Mouse (Mus musculus) layer of hippocampus, postnatal 25 days (tissue): ENCODE data around the gene Krt82. TPM values are rescaled to one million over a fixed set of nuclear protein-coding genes. Genes with fewer than 3 reads are reported as not detected.
"Not testable (repeated sequence)": the region's sequence is repeated elsewhere in the genome, so short reads cannot be mapped to it uniquely, and the experiment has no call there.

ENCODE experiments used
- DNase-seq, 2 experiments: peaks; one replicate each; pipeline ENCODE4 v3.0.0; 2022; ENCODE audit warnings: mixed read lengths in 2 of 2, low spot score in 1 of 2; ENCODE audit errors: extremely low spot score in 1 of 2
- microRNA-seq, 2 experiments: library from miRNA; unstranded; fragments of <30 nt; microRNA quantifications; one replicate each; pipeline ENCODE4 v1.2.0; 2021
- total RNA-seq, 2 experiments: library from RNA; stranded (reverse); gene quantifications; 2 replicates each; pipeline ENCODE4 v1.2.3; 2021

The Krt82 gene
- total RNA-seq, 2 experiments from 2014 or later = not detected

- peak; percentile 56 to 91 for DNase-seq
Observed at GRCm38 (mm10) chr15:101519792-101520191, 30.7 kb downstream of the Krt82 start.

DNA sequence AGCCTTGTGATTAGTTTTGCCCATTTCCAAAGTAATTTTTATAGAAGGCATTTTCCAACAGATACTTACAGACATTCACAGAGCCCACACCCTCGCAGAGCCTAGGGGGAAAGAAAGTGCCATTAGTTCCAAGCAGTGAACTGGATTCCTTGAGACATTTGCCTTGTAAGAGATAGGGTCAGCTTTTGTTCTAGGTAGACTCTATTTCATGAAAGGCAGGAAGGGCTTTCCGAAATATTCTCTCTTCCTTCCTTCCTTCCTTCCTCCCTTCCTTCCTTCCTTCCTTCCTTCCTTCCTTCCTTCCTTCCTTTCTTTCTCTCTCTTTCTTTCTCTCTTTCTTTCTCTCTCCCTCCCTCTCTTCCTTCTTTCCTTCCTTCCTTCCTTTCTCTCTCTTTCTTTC, 33.3 kb downstream of the Krt82 start, which contains the start of gene Gm49425:
TSS of gene Gm49425 (minus strand) at position 101 of the 400 bp plus-strand sequence.
- not testable (repeated sequence) for DNase-seq

GRCm38 (mm10) chr15:101508247-101508646, 42.2 kb downstream of the Krt82 start:
- DNase-seq = no peak

DNA sequence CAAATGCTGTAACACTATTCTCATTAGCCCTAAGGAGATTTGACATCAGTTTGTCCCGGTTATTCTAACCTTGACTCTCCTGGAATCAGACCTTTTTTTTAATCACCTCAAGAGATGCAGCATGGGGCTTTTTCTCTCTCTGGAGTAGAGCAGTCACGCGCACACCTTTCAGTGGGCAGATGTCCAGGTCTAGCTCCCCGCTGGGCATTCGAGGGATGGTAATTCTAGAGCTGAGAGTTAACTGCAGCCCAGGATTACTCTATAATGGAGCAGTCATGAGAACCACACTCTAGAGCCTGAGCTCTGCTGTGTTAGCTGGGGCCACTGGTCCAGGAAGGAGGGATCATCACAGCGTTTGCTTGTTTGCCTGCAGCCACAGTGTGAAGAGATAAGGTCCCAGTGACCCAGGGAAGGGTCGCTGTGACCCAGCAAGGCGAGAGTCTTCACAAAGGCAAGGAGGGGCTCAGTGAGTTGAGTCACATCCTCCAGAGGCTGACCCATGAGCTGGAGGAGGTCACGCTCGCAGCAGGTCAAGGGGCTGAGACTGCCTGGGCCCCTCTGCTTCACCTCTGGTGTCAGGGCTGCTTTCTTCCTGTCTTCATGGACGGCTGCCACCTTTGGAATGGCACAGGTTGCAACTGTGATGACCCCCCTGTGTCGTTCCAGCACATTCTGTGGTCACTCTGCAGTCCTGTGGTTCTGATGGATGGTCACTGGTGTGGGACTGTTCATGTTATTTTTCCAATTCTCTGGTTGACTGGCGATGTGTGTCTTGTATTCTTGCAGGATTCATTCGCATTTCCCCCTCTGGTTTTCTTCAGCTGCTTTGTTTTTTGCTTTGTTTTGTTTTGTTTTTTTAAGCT, 43.3 kb downstream of the Krt82 start:
- no peak for DNase-seq

DNA sequence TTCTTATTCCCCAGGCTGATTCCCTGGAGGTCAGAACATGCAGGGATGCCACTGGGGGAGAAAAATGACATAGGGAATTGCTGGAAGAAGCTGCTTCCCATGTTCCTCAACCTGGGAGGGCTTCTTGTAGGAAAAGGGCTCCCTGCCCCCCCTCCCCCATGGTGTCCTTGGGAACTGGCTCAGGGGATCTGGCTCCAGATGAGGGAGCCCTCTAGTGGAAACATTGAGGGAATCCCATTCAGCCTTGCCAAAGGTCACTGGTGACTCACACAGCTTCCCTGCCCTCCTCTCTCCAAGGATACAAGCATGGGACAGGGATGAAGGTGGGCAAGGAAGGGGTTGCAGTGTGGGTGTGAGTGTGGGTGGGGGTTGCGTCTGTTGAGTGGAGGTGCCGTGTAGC, 53.3 kb downstream of the Krt82 start:
- no peak for DNase-seq

DNA sequence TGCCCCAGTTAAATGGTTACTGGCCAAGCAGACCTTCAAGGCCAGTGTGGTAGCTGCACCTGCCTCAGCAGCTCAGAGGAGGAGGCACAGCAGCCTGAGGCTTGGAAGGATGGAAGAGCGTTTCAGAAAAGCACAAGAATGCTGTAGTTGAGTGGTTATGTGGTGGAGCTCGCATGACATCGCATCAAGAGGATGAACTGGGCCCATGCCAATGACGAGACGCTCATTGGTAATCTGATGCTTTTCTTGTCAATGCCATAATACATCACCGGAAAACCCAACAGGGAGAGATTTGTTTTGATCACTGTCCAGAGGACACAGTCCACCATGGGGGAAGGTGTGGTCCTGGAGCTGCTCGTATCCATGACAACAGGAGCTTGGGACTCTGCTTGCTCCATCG, 55.2 kb downstream of the Krt82 start:
- no peak for DNase-seq

DNA sequence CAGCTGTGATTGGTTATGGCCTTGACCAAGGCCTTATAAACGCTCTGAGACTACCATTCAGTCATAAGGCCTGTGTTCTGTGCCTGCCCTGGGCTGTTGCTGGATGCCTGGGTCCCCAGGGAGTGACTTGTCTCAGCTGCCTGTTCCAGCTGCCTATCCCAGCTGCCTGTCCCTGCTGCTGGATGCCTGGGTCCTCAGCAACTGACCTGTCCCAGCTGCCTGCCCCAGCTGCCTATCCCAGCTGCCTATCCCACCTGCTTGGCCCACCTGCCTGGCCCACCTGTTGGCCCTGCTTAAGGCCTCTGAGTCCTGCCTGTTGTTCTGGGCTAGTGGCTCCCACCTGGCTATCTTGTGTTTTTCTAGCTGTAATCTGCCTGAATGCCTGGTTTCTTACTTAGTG, 56.3 kb downstream of the Krt82 start:
- no peak for DNase-seq

- no peak for DNase-seq
Observed at GRCm38 (mm10) chr15:101493713-101494112, 56.8 kb downstream of the Krt82 start.

DNA sequence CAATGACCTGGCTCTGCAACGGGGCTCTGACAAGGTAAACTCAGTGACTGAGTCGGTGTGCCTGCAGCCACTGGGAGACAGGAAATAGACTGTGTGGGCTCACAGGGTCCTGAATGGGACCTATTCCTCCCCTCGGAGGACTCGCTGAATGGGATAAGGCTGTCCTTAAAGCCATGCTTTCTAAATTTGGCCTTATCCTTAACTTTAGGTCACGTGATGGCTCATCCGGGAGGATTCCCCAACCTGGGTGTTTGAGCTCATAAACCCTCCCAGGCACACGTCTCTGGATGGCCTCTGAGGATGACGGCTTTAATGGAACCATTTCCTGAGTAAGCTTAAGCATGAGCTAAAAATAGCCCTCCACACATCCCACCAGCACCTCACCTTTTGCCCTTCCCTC, 57.7 kb downstream of the Krt82 start:
- DNase-seq = no peak

DNA sequence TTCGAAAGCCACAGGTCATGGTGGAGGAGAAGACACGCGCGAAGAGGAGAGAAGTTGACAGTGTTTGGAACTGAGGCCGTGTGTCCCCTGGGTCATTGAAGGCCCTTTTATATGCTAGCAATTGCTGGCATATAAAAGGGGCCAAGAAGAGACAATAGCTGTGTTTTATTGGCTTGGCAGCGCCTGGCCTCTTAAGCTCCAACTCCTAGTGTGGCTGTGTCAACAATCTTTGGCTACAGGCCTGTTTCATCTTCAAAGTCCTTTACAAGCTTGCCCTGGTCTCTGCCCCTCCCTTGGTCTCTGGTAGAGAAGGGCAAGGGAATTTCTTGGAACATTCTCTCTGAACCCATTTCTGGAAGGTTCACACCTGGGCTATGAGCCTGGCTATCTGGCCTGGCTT, 59.0 kb downstream of the Krt82 start, which contains the start of gene Krt83:
TSS of gene Krt83 (minus strand) at position 82 of the 400 bp plus-strand sequence.
- no peak for DNase-seq

Small RNA genes within 50 kb of the gene (microRNA-seq; reads per million reads assigned to microRNA genes)
- gene Gm44393 (0 reads per million in 2 experiments), gene Gm44460 (0 reads per million in 2 experiments)

Other genes starting within 250 kb of the Krt82 start
- under 1 TPM; 0.21 to 0.22 TPM for gene Krt80, start 180.5 kb downstream of the Krt82 start, total RNA-seq
- not detected for gene Krt7, start 139.6 kb downstream of the Krt82 start, total RNA-seq
- gene Krt87, start 111.9 kb downstream of the Krt82 start, total RNA-seq = under 1 TPM; 0.42 to 0.71 TPM
- not detected for gene Krt88, start 102.9 kb downstream of the Krt82 start, total RNA-seq
- not detected for gene Krt81, start 86.9 kb downstream of the Krt82 start, total RNA-seq
- gene Krt86, start 77.2 kb downstream of the Krt82 start, total RNA-seq = not detected
- gene Krt83, start 59.2 kb downstream of the Krt82 start, total RNA-seq = not detected
- gene Gm49425, start 33.4 kb downstream of the Krt82 start, total RNA-seq = not detected
- not detected for gene Krt84, start 17.8 kb downstream of the Krt82 start, total RNA-seq
- not detected for gene Krt90, start 12.3 kb upstream of the Krt82 start, total RNA-seq
- gene Krt75, start 23.2 kb upstream of the Krt82 start, total RNA-seq = not detected
- gene Gm5414, start 77.5 kb upstream of the Krt82 start, total RNA-seq = not detected
- not detected for gene Gm5478, start 96.7 kb upstream of the Krt82 start, total RNA-seq
- gene Krt6b, start 129.6 kb upstream of the Krt82 start, total RNA-seq = not detected
- gene Krt6a, start 143.6 kb upstream of the Krt82 start, total RNA-seq = not detected
- gene Krt5, start 162.2 kb upstream of the Krt82 start, total RNA-seq = under 1 TPM; 0.33 to 0.52 TPM
- not detected for gene Krt71, start 192.4 kb upstream of the Krt82 start, total RNA-seq
- gene Krt72, start 235.8 kb upstream of the Krt82 start, total RNA-seq = not detected